Mouse (Mus musculus): ENCODE data around the gene Cyth3. TPM values are rescaled to one million over a fixed set of nuclear protein-coding genes. Genes with fewer than 3 reads are reported as not detected.

Cyth3 gene
- total and polyA plus RNA-seq, 2 experiments from 2014 or later, result 35.5 to 43.3 TPM

GRCm38 (mm10) chr5:143683696-143684095 lies 61.4 kb downstream of the Cyth3 start:
- H3K9me3 ChIP-seq (ENCODE audit: low read length), result no peaks in the 10 kb centered on the region
- 64% methylated on average over 6 of the region's 6 CpGs for WGBS
- H3K4me3 ChIP-seq (ENCODE audit: low read length), result no peak overlapping the region
- DNase-seq (ENCODE audit: low spot score) (no peak), ATAC-seq (no peak)
- H3K9ac ChIP-seq (replicated peaks; ENCODE audit: low read length), result no peak overlapping the region
- H3K36me3 ChIP-seq (ENCODE audit: insufficient read depth, low read length), result peaks cover 12% of the 10 kb centered on the region; the same call in 1 of the 2 replicates
- no peak overlapping the region for H3K4me2 ChIP-seq (ENCODE audit: low read depth, low read length)
- H3K27ac ChIP-seq, result no peak overlapping the region
- H3K4me1 ChIP-seq (ENCODE audit: insufficient read depth, low read length), result no peaks in the 10 kb centered on the region
- no peaks in the 10 kb centered on the region for H3K27me3 ChIP-seq (ENCODE audit: insufficient read depth, low read length)
- no peak for TF ChIP-seq CTCF (IDR thresholded peaks at IDR 0.05; ENCODE audit: low read depth)

GRCm38 (mm10) chr5:143684911-143685390 lies 62.7 kb downstream of the Cyth3 start:
- no peak overlapping the region for H3K27ac ChIP-seq
- WGBS, result 60% methylated on average over 8 of the region's 8 CpGs
- peaks cover 12% of the 10 kb centered on the region; the same call in 1 of the 2 replicates for H3K36me3 ChIP-seq (ENCODE audit: insufficient read depth, low read length)
- no peak for ATAC-seq
- no peak overlapping the region for H3K4me2 ChIP-seq (ENCODE audit: low read depth, low read length)
- TF ChIP-seq CTCF (IDR thresholded peaks at IDR 0.05; ENCODE audit: low read depth), result no peak
- no peaks in the 10 kb centered on the region for H3K4me1 ChIP-seq (ENCODE audit: insufficient read depth, low read length)
- peak; percentile 10 for DNase-seq (ENCODE audit: low spot score)
- H3K4me3 ChIP-seq (ENCODE audit: low read length), result no peak overlapping the region
- no peaks in the 10 kb centered on the region for H3K27me3 ChIP-seq (ENCODE audit: insufficient read depth, low read length)
- H3K9ac ChIP-seq (replicated peaks; ENCODE audit: low read length), result no peak overlapping the region
- H3K9me3 ChIP-seq (ENCODE audit: low read length), result no peaks in the 10 kb centered on the region

GRCm38 (mm10) chr5:143686456-143686855 lies 64.2 kb downstream of the Cyth3 start:
- ATAC-seq, result no peak
- no peak for TF ChIP-seq CTCF (IDR thresholded peaks at IDR 0.05; ENCODE audit: low read depth)
- no peak overlapping the region for H3K27ac ChIP-seq
- WGBS, result 88% methylated on average over 3 of the region's 3 CpGs
- no peak overlapping the region for H3K9ac ChIP-seq (replicated peaks; ENCODE audit: low read length)
- H3K27me3 ChIP-seq (ENCODE audit: insufficient read depth, low read length), result no peaks in the 10 kb centered on the region
- H3K4me2 ChIP-seq (ENCODE audit: low read depth, low read length), result no peak overlapping the region
- no peaks in the 10 kb centered on the region for H3K4me1 ChIP-seq (ENCODE audit: insufficient read depth, low read length)
- no peak for DNase-seq (ENCODE audit: low spot score)
- no peaks in the 10 kb centered on the region for H3K9me3 ChIP-seq (ENCODE audit: low read length)
- H3K4me3 ChIP-seq (ENCODE audit: low read length), result no peak overlapping the region
- H3K36me3 ChIP-seq (ENCODE audit: insufficient read depth, low read length), result peaks cover 12% of the 10 kb centered on the region; the same call in 1 of the 2 replicates

- H3K4me3 ChIP-seq (ENCODE audit: low read length), result no peak overlapping the region
- H3K27ac ChIP-seq, result no peak overlapping the region
- no peaks in the 10 kb centered on the region for H3K27me3 ChIP-seq (ENCODE audit: insufficient read depth, low read length)
- TF ChIP-seq CTCF (IDR thresholded peaks at IDR 0.05; ENCODE audit: low read depth), result no peak
- WGBS, result 82% methylated on average over 3 of the region's 3 CpGs
- DNase-seq (ENCODE audit: low spot score) (no peak), ATAC-seq (no peak)
- no peaks in the 10 kb centered on the region for H3K4me1 ChIP-seq (ENCODE audit: insufficient read depth, low read length)
- H3K36me3 ChIP-seq (ENCODE audit: insufficient read depth, low read length), result peaks cover 15% of the 10 kb centered on the region; the same call in 1 of the 2 replicates
- H3K9me3 ChIP-seq (ENCODE audit: low read length), result no peaks in the 10 kb centered on the region
- H3K4me2 ChIP-seq (ENCODE audit: low read depth, low read length), result no peak overlapping the region
- no peak overlapping the region for H3K9ac ChIP-seq (replicated peaks; ENCODE audit: low read length)
These were observed 65.3 kb downstream of the Cyth3 start for GRCm38 (mm10) chr5:143687589-143687988.

- DNase-seq (ENCODE audit: low spot score), result no peak
- Histone ChIP-seq H3K4me1 (ENCODE audit: insufficient read depth, low read length) (no peaks in the 10 kb centered on the region), H3K27me3 (ENCODE audit: insufficient read depth, low read length) (no peaks in the 10 kb centered on the region), H3K9ac (replicated peaks; ENCODE audit: low read length) (no peak overlapping the region), H3K4me2 (ENCODE audit: low read depth, low read length) (no peak overlapping the region), H3K9me3 (ENCODE audit: low read length) (no peaks in the 10 kb centered on the region), H3K36me3 (ENCODE audit: insufficient read depth, low read length) (peaks cover 26% of the 10 kb centered on the region; the same call in 1 of the 2 replicates), H3K4me3 (ENCODE audit: low read length) (no peak overlapping the region), H3K27ac (no peak overlapping the region)
- TF ChIP-seq CTCF (IDR thresholded peaks at IDR 0.05; ENCODE audit: low read depth), result no peak
- WGBS, result 88% methylated on average over 9 of the region's 9 CpGs
- no peak for ATAC-seq
These were observed 68.1 kb downstream of the Cyth3 start for GRCm38 (mm10) chr5:143690392-143690791.

- Histone ChIP-seq H3K4me3 (ENCODE audit: low read length) (no peak overlapping the region), H3K27me3 (ENCODE audit: insufficient read depth, low read length) (no peaks in the 10 kb centered on the region), H3K36me3 (ENCODE audit: insufficient read depth, low read length) (peaks cover 26% of the 10 kb centered on the region; the same call in 1 of the 2 replicates), H3K9me3 (ENCODE audit: low read length) (no peaks in the 10 kb centered on the region), H3K4me2 (ENCODE audit: low read depth, low read length) (no peak overlapping the region), H3K9ac (replicated peaks; ENCODE audit: low read length) (no peak overlapping the region), H3K27ac (no peak overlapping the region), H3K4me1 (ENCODE audit: insufficient read depth, low read length) (no peaks in the 10 kb centered on the region)
- no peak for TF ChIP-seq CTCF (IDR thresholded peaks at IDR 0.05; ENCODE audit: low read depth)
- ATAC-seq (no peak), DNase-seq (ENCODE audit: low spot score) (no peak)
- 95% methylated on average over 5 of the region's 5 CpGs for WGBS
These were observed 68.7 kb downstream of the Cyth3 start for GRCm38 (mm10) chr5:143690926-143691325.

GRCm38 (mm10) chr5:143696323-143696722 lies 74.1 kb downstream of the Cyth3 start:
- H3K9me3 ChIP-seq (ENCODE audit: low read length), result no peaks in the 10 kb centered on the region
- peak; percentile 56; the same call in 1 of the 2 replicates for ATAC-seq
- H3K4me2 ChIP-seq (ENCODE audit: low read depth, low read length), result no peak overlapping the region
- H3K9ac ChIP-seq (replicated peaks; ENCODE audit: low read length), result no peak overlapping the region
- H3K4me3 ChIP-seq (ENCODE audit: low read length), result no peak overlapping the region
- no peak overlapping the region for H3K27ac ChIP-seq
- TF ChIP-seq CTCF (IDR thresholded peaks at IDR 0.05; ENCODE audit: low read depth), result peak; percentile 61
- H3K36me3 ChIP-seq (ENCODE audit: insufficient read depth, low read length), result peaks cover 20% of the 10 kb centered on the region; the same call in 1 of the 2 replicates
- peak; percentile 60 for DNase-seq (ENCODE audit: low spot score)
- 55% methylated on average over 3 of the region's 3 CpGs for WGBS
- no peaks in the 10 kb centered on the region for H3K27me3 ChIP-seq (ENCODE audit: insufficient read depth, low read length)
- H3K4me1 ChIP-seq (ENCODE audit: insufficient read depth, low read length), result no peaks in the 10 kb centered on the region
